Mouse (Mus musculus) small intestine, adult 2 months (tissue): Measurements from ENCODE around the gene Gstt3.

ENCODE experiments used
- CTCF ChIP-seq: fragments of 200-500 bp; IDR thresholded peaks from 2 replicates; pipeline ENCODE4 v1.5.1; 2012; ENCODE audit warnings: low read depth, mild to moderate bottlenecking, control low read depth, inconsistent platforms, low read length, moderate library complexity, mixed read lengths; ENCODE audit not compliant: insufficient replicate concordance, insufficient read length; ENCODE audit errors: extremely low read depth
- POLR2A ChIP-seq: fragments of 200-500 bp; IDR thresholded peaks from 2 replicates; pipeline ENCODE4 v1.6.1; 2012; ENCODE audit warnings: low read depth, mild to moderate bottlenecking, control low read depth, inconsistent platforms, low read length, moderate library complexity

- TF ChIP-seq CTCF (no peak), POLR2A (no peak)
Measured at GRCm38 (mm10) chr10:75819882-75820281, 38.7 kb upstream of the Gstt3 start.
